Mouse (Mus musculus): ENCODE results near the gene Krba1.

Gene Krba1

GRCm38 (mm10) chr6:48452771-48453170 lies 57.4 kb downstream of the Krba1 start:
- peak; percentile 66 to 75 for DNase-seq

GRCm38 (mm10) chr6:48464966-48465679 lies 69.7 kb downstream of the Krba1 start:
- DNase-seq, result peak in 1 of 2 experiments; percentile 14

GRCm38 (mm10) chr6:48466715-48467114 lies 71.3 kb downstream of the Krba1 start:
- peak; percentile 32 to 61 for DNase-seq

- no peak for DNase-seq
Observed at GRCm38 (mm10) chr6:48467490-48467889, 72.1 kb downstream of the Krba1 start.

Measured in kidney, postnatal 25 days (tissue).